Mouse (Mus musculus): Measurements from ENCODE around the gene 2010111I01Rik. TPM values are rescaled to one million over a fixed set of nuclear protein-coding genes. Genes with fewer than 3 reads are reported as not detected.

The 2010111I01Rik gene
- total and polyA plus RNA-seq, 2 experiments: 40.8 to 78.1 TPM

DNA sequence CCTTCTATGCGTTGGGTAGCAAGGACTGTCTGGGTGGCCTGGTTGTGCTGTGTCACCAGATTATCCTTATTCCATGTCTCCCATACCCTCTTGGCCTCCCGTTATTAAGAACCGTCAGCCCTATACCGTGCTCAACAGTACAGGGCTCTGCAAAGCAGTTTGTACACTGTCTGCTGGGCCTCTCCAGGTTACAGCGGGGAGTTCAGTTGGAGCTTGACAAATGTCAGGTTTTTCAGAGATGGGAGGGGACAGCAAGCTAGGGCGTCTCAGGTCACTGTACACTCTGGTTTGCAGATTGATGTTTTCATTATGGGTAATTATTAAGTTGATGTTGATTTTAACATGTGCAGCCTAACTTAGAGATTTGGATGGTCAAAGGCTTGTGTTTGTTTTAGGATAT, 291.5 kb downstream of the 2010111I01Rik start:
- Histone ChIP-seq H3K79me2 (ENCODE audit: control insufficient read depth, insufficient read depth, low read length) (peaks cover 38% of the 10 kb centered on the region), H3K9ac (ENCODE audit: low read depth, low read length) (peak overlapping the region; percentile 36), H3K27ac (replicated peaks; ENCODE audit: insufficient read depth, low read depth, low read length) (peak overlapping the region; percentile 81), H3K36me3 (ENCODE audit: control insufficient read depth, insufficient read depth, low read length) (peaks cover 3% of the 10 kb centered on the region; the same call in 1 of the 2 replicates), H3K4me1 (ENCODE audit: control insufficient read depth, insufficient read depth, low read length) (peaks cover 65% of the 10 kb centered on the region), H3K27me3 (ENCODE audit: control insufficient read depth, insufficient read depth, low read length) (no peaks in the 10 kb centered on the region), H3K4me3 (ENCODE audit: insufficient read depth, low read depth, low read length) (peak overlapping the region; percentile 15; the same call in 1 of the 2 replicates)
- TF ChIP-seq CTCF (IDR thresholded peaks at IDR 0.05; ENCODE audit: low read depth, low read length) (no peak), POLR2A (IDR thresholded peaks at IDR 0.05; ENCODE audit: extremely low read depth, insufficient read depth, low read length) (no peak)
- peak; percentile 97 for DNase-seq (ENCODE audit: extremely low read depth, low read depth, low spot score)
- WGBS: 14% methylated on average over 6 of the region's 6 CpGs

DNA sequence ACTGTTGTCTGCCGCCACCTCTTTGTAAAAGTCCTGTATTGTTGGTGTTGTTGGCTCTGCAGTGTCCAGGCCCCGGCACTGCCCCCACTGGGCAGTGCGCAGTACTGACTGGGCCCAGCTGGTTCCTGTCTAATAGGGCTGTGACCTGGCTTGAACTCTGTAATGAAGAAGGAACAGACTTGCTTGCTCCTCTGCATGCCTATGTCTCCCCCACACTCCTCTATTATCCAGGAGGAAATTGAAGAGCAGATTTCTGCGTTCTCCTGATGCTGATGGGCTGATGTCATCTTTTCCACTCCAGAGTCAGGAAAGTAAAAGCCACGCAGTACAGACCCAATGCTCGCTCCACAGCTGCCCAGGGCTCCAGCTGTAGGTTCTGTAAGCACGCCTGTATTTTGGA, 292.1 kb downstream of the 2010111I01Rik start:
- 37% methylated on average over 7 of the region's 7 CpGs for WGBS
- TF ChIP-seq POLR2A (IDR thresholded peaks at IDR 0.05; ENCODE audit: extremely low read depth, insufficient read depth, low read length): no peak
- peak; percentile 84 for TF ChIP-seq CTCF (IDR thresholded peaks at IDR 0.05; ENCODE audit: low read depth, low read length)
- peak overlapping the region; percentile 5; the same call in 1 of the 2 replicates for H3K9ac ChIP-seq (ENCODE audit: low read depth, low read length)
- no peak overlapping the region for H3K4me3 ChIP-seq (ENCODE audit: insufficient read depth, low read depth, low read length)
- H3K27ac ChIP-seq (replicated peaks; ENCODE audit: insufficient read depth, low read depth, low read length): peak overlapping the region; percentile 75
- H3K36me3 ChIP-seq (ENCODE audit: control insufficient read depth, insufficient read depth, low read length): peaks cover 3% of the 10 kb centered on the region; the same call in 1 of the 2 replicates
- no peaks in the 10 kb centered on the region for H3K27me3 ChIP-seq (ENCODE audit: control insufficient read depth, insufficient read depth, low read length)
- peak; percentile 72 for DNase-seq (ENCODE audit: extremely low read depth, low read depth, low spot score)
- peaks cover 68% of the 10 kb centered on the region for H3K4me1 ChIP-seq (ENCODE audit: control insufficient read depth, insufficient read depth, low read length)
- peaks cover 38% of the 10 kb centered on the region for H3K79me2 ChIP-seq (ENCODE audit: control insufficient read depth, insufficient read depth, low read length)

DNA sequence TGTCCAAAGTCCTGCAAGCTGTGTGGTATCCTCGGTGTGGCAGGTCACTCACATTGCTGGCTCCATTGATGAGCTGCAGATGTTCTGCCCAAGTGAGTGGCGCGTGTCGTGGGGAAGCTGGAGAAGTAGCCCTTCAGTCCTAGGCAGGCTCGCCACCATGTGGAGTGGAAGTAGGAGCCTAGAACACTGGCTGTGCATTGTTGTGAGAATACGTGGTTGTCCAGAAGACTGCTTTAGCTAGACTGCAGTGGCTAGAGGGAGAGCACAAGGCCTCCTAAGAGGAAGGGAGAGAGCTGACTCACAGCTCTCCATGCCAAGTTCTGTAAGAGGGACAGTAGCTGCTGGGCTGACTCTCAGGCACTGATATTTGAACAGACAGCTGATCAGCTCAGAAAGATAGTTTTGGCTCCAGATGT, 293.5 kb downstream of the 2010111I01Rik start:
- Histone ChIP-seq H3K9ac (ENCODE audit: low read depth, low read length) (peak overlapping the region; percentile 61), H3K4me1 (ENCODE audit: control insufficient read depth, insufficient read depth, low read length) (peaks cover 68% of the 10 kb centered on the region), H3K4me3 (ENCODE audit: insufficient read depth, low read depth, low read length) (no peak overlapping the region), H3K79me2 (ENCODE audit: control insufficient read depth, insufficient read depth, low read length) (peaks cover 37% of the 10 kb centered on the region; the same call in 1 of the 2 replicates), H3K36me3 (ENCODE audit: control insufficient read depth, insufficient read depth, low read length) (peaks cover 6% of the 10 kb centered on the region; the same call in 1 of the 2 replicates), H3K27me3 (ENCODE audit: control insufficient read depth, insufficient read depth, low read length) (no peaks in the 10 kb centered on the region), H3K27ac (replicated peaks; ENCODE audit: insufficient read depth, low read depth, low read length) (peak overlapping the region; percentile 78)
- TF ChIP-seq POLR2A (IDR thresholded peaks at IDR 0.05; ENCODE audit: extremely low read depth, insufficient read depth, low read length) (no peak), CTCF (IDR thresholded peaks at IDR 0.05; ENCODE audit: low read depth, low read length) (no peak)
- 6% methylated on average over 6 of the region's 6 CpGs for WGBS
- peak; percentile 84 for DNase-seq (ENCODE audit: extremely low read depth, low read depth, low spot score)

DNA sequence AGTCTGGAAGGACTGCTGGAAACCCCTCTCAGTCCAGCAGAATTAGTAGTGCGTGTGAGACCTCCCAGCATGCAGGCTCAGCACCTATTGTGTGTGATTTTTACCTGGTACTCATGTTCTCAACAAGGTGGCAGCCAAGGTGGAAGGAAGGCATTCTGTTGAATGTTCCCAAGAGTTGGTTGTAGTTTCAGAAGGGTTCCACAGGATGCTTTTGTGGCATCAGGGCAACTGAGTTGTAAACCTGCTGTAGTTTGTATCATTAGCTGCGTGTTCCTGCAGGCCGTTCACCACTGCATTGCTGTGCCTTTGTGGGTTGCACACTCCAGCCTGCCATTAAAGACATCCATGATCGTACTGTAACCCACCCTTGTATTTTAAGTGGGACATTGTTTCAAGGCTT, 294.0 kb downstream of the 2010111I01Rik start:
- Histone ChIP-seq H3K79me2 (ENCODE audit: control insufficient read depth, insufficient read depth, low read length) (peaks cover 41% of the 10 kb centered on the region; the same call in 1 of the 2 replicates), H3K27me3 (ENCODE audit: control insufficient read depth, insufficient read depth, low read length) (no peaks in the 10 kb centered on the region), H3K4me1 (ENCODE audit: control insufficient read depth, insufficient read depth, low read length) (peaks cover 63% of the 10 kb centered on the region), H3K36me3 (ENCODE audit: control insufficient read depth, insufficient read depth, low read length) (peaks cover 6% of the 10 kb centered on the region; the same call in 1 of the 2 replicates), H3K27ac (replicated peaks; ENCODE audit: insufficient read depth, low read depth, low read length) (peak overlapping the region; percentile 78), H3K4me3 (ENCODE audit: insufficient read depth, low read depth, low read length) (no peak overlapping the region), H3K9ac (ENCODE audit: low read depth, low read length) (peak overlapping the region; percentile 36)
- WGBS: 86% methylated on average over 4 of the region's 4 CpGs
- TF ChIP-seq POLR2A (IDR thresholded peaks at IDR 0.05; ENCODE audit: extremely low read depth, insufficient read depth, low read length) (no peak), CTCF (IDR thresholded peaks at IDR 0.05; ENCODE audit: low read depth, low read length) (no peak)
- no peak for DNase-seq (ENCODE audit: extremely low read depth, low read depth, low spot score)

DNA sequence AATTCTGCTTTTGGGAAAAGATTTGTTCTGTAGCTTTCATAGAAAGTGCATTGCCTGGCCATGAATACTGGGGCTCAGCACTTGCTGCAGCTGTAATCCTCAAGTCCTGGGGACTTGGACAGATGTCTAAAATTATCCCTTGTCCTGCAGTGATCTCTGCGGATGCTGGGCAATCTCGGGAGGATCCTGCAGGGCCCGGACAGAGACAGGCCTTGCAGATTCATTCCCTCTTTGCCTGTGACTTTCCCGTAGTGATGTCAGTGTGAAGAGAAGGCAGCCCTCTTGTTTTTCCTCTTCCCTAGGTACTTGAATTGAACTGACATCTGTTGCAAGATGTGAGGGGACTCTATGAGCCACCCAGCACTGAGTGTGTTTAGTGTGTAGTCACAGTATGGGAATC, 295.4 kb downstream of the 2010111I01Rik start:
- H3K4me1 ChIP-seq (ENCODE audit: control insufficient read depth, insufficient read depth, low read length): peaks cover 54% of the 10 kb centered on the region
- H3K4me3 ChIP-seq (ENCODE audit: insufficient read depth, low read depth, low read length): no peak overlapping the region
- H3K27me3 ChIP-seq (ENCODE audit: control insufficient read depth, insufficient read depth, low read length): no peaks in the 10 kb centered on the region
- no peak overlapping the region for H3K9ac ChIP-seq (ENCODE audit: low read depth, low read length)
- H3K79me2 ChIP-seq (ENCODE audit: control insufficient read depth, insufficient read depth, low read length): peaks cover 42% of the 10 kb centered on the region; the same call in 1 of the 2 replicates
- H3K36me3 ChIP-seq (ENCODE audit: control insufficient read depth, insufficient read depth, low read length): peaks cover 3% of the 10 kb centered on the region; the same call in 1 of the 2 replicates
- no peak for TF ChIP-seq CTCF (IDR thresholded peaks at IDR 0.05; ENCODE audit: low read depth, low read length)
- TF ChIP-seq POLR2A (IDR thresholded peaks at IDR 0.05; ENCODE audit: extremely low read depth, insufficient read depth, low read length): no peak
- 0 out of 2 replicates have a peak overlapping the region, but pooled peaks have one; percentile 43 for H3K27ac ChIP-seq (replicated peaks; ENCODE audit: insufficient read depth, low read depth, low read length)
- DNase-seq (ENCODE audit: extremely low read depth, low read depth, low spot score): no peak
- 71% methylated on average over 4 of the region's 4 CpGs for WGBS
